Mouse (Mus musculus): ENCODE measurements around the gene Cyp4b1. TPM values are rescaled to one million over a fixed set of nuclear protein-coding genes. Genes with fewer than 3 reads are reported as not detected.
"Not testable (repeated sequence)": the region's sequence is repeated elsewhere in the genome, so short reads cannot be mapped to it uniquely, and the experiment has no call there.

Gene Cyp4b1
- total RNA-seq, 2 experiments from 2014 or later = 2.6 to 4.5 TPM

- no peak for DNase-seq
- TF ChIP-seq CTCF (IDR thresholded peaks at IDR 0.05) = no peak
- no peak overlapping the region for H3K27ac ChIP-seq
- H3K4me3 ChIP-seq = no peak overlapping the region
- intact Hi-C loops (cut with DNase I) = no loop called here
These were observed 33.5 kb downstream of the Cyp4b1 start for GRCm38 (mm10) chr4:115614005-115614404.

GRCm38 (mm10) chr4:115600611-115601010, 46.9 kb downstream of the Cyp4b1 start, which contains the start of gene Cyp4a32:
Cyp4a32 (plus strand) TSS chr4:115600969.
- DNase-seq; H3K27ac ChIP-seq; intact Hi-C loops (cut with DNase I); H3K4me3 ChIP-seq: not testable (repeated sequence)

GRCm38 (mm10) chr4:115596824-115597336, 50.6 kb downstream of the Cyp4b1 start:
- intact Hi-C loops (cut with DNase I) = no loop called here
- Histone ChIP-seq H3K27ac (no peak overlapping the region), H3K4me3 (no peak overlapping the region)
- DNase-seq = no peak
- no peak for TF ChIP-seq CTCF (IDR thresholded peaks at IDR 0.05)

- intact Hi-C loops (cut with DNase I) = no loop called here
These were observed 51.2 kb downstream of the Cyp4b1 start for GRCm38 (mm10) chr4:115596357-115596756.

GRCm38 (mm10) chr4:115583036-115583435, 64.5 kb downstream of the Cyp4b1 start:
- intact Hi-C loops (cut with DNase I) = no loop called here
- Histone ChIP-seq H3K27ac (no peak overlapping the region), H3K4me3 (no peak overlapping the region)
- no peak for DNase-seq
- TF ChIP-seq CTCF (IDR thresholded peaks at IDR 0.05) = no peak

More at GRCm38 (mm10) chr4:115596357-115596756, 51.2 kb downstream of the Cyp4b1 start:
- TF ChIP-seq CTCF (IDR thresholded peaks at IDR 0.05) = no peak
- H3K27ac ChIP-seq = no peak overlapping the region
- no peak overlapping the region for H3K4me3 ChIP-seq
- no peak for DNase-seq

GRCm38 (mm10) chr4:115575776-115576175, 71.7 kb downstream of the Cyp4b1 start:
- no peak for TF ChIP-seq CTCF (IDR thresholded peaks at IDR 0.05)
- intact Hi-C loops (cut with DNase I) = no loop called here
- Histone ChIP-seq H3K4me3 (no peak overlapping the region), H3K27ac (no peak overlapping the region)
- no peak for DNase-seq

GRCm38 (mm10) chr4:115575255-115575654, 72.3 kb downstream of the Cyp4b1 start:
- DNase-seq = no peak
- no peak overlapping the region for H3K4me3 ChIP-seq
- H3K27ac ChIP-seq = no peak overlapping the region
- intact Hi-C loops (cut with DNase I) = no loop called here
- TF ChIP-seq CTCF (IDR thresholded peaks at IDR 0.05) = no peak

Other genes starting within 250 kb of the Cyp4b1 start
- not detected for gene Cyp4a12b, start 236.1 kb downstream of the Cyp4b1 start, total RNA-seq (2021)
- not detected for gene Cyp4a30b, start 195.1 kb downstream of the Cyp4b1 start, total RNA-seq (2021)
- gene Cyp4a14, start 151.6 kb downstream of the Cyp4b1 start, total RNA-seq (2021) = not detected
- not detected for gene Cyp4a10, start 129.5 kb downstream of the Cyp4b1 start, total RNA-seq (2021)
- not detected for gene Cyp4a31, start 84.1 kb downstream of the Cyp4b1 start, total RNA-seq (2021)
- gene Cyp4a32, start 46.8 kb downstream of the Cyp4b1 start, total RNA-seq (2021) = not detected
- gene Efcab14, start 90.0 kb upstream of the Cyp4b1 start, total RNA-seq (2021) = 10 to 100 TPM; 35.7 to 49.5 TPM
- 1 to 10 TPM; 2.3 to 2.8 TPM for gene Tex38, start 133.3 kb upstream of the Cyp4b1 start, total RNA-seq (2021)
- 10 to 100 TPM; 46.9 to 70.1 TPM for gene Atpaf1, start 137.1 kb upstream of the Cyp4b1 start, total RNA-seq (2021)
- 1 to 10 TPM; 2.3 to 4.0 TPM for gene Mob3c, start 180.4 kb upstream of the Cyp4b1 start, total RNA-seq (2021)
- 10 to 100 TPM; 24.4 to 28.0 TPM for gene Mknk1, start 191.5 kb upstream of the Cyp4b1 start, total RNA-seq (2021)
- not detected for gene Kncn, start 236.7 kb upstream of the Cyp4b1 start, total RNA-seq (2021)
- gene 6430628N08Rik, start 242.9 kb upstream of the Cyp4b1 start, total RNA-seq (2021) = not detected

Measured in gastrocnemius, adult 2 months (tissue).